Mouse (Mus musculus) heart, embryonic 11.5 days (tissue): ENCODE data around the gene Hhatl. TPM values are rescaled to one million over a fixed set of nuclear protein-coding genes. Genes with fewer than 3 reads are reported as not detected.

Source experiments
- ATAC-seq: fragments of 200-750 bp; cut with Nextera tagmentation; replicated peaks from 2 replicates; pipeline ENCODE4 v1.8.0; 2017; ENCODE audit warnings: moderate library complexity; ENCODE audit not compliant: insufficient number of reproducible peaks, low FRiP score, low TSS enrichment
- H3K27ac ChIP-seq: fragments of 300-500 bp; sonication (generic); 2 replicates; pipeline ENCODE4 v1.5.1; 2014; ENCODE audit warnings: mild to moderate bottlenecking, low read depth, low read length
- H3K27me3 ChIP-seq: fragments of 300-500 bp; sonication (generic); 2 replicates; pipeline ENCODE4 v1.6.1; 2014; ENCODE audit warnings: mild to moderate bottlenecking, low read length, mixed read lengths; ENCODE audit not compliant: control insufficient read depth, insufficient read depth
- H3K36me3 ChIP-seq: fragments of 300-500 bp; sonication (generic); 2 replicates; pipeline ENCODE4 v1.6.1; 2014; ENCODE audit warnings: mild to moderate bottlenecking, low read length, moderate library complexity, mixed read lengths; ENCODE audit not compliant: control insufficient read depth, insufficient read depth
- H3K4me1 ChIP-seq: fragments of 300-500 bp; sonication (generic); 2 replicates; pipeline ENCODE4 v1.6.1; 2014; ENCODE audit warnings: low read length; ENCODE audit not compliant: control insufficient read depth, insufficient read depth
- H3K4me2 ChIP-seq: fragments of 300-500 bp; sonication (generic); 2 replicates; pipeline ENCODE4 v1.6.1; 2014; ENCODE audit warnings: mild to moderate bottlenecking, moderate library complexity
- H3K4me3 ChIP-seq: fragments of 300-500 bp; sonication (generic); 2 replicates; pipeline ENCODE4 v1.5.1; 2014; ENCODE audit warnings: low read depth, low read length
- H3K9ac ChIP-seq: fragments of 300-500 bp; sonication (generic); 2 replicates; pipeline ENCODE4 v1.6.1; 2014; ENCODE audit warnings: mild to moderate bottlenecking, low read depth, low read length, moderate library complexity
- H3K9me3 ChIP-seq: fragments of 300-500 bp; sonication (generic); replicated peaks from 2 replicates; pipeline ENCODE4 v1.6.1; 2016; ENCODE audit warnings: low read length; ENCODE audit not compliant: control insufficient read depth
- WGBS: fragments of 180-500 bp; shearing (Covaris S2); extraction: QIAGEN DNeasy Blood & Tissue Kit; methylation state at CpG from one replicate; pipeline ENCODE4 v1.1.7; 2014; ENCODE audit not compliant: insufficient replicate concordance; 5-methylcytosine and 5-hydroxymethylcytosine counted together
- polyA plus RNA-seq: library from polyadenylated mRNA; unstranded; fragments of >200 nt; fragmentation: Nextera tagmentation; extraction: Ambion mirVana; gene quantifications from 2 replicates; pipeline ENCODE4 v1.2.1, GENCODE M21; 2014

Hhatl gene
- polyA plus RNA-seq, 1 experiment from 2014 or later, result 3.6 TPM

DNA sequence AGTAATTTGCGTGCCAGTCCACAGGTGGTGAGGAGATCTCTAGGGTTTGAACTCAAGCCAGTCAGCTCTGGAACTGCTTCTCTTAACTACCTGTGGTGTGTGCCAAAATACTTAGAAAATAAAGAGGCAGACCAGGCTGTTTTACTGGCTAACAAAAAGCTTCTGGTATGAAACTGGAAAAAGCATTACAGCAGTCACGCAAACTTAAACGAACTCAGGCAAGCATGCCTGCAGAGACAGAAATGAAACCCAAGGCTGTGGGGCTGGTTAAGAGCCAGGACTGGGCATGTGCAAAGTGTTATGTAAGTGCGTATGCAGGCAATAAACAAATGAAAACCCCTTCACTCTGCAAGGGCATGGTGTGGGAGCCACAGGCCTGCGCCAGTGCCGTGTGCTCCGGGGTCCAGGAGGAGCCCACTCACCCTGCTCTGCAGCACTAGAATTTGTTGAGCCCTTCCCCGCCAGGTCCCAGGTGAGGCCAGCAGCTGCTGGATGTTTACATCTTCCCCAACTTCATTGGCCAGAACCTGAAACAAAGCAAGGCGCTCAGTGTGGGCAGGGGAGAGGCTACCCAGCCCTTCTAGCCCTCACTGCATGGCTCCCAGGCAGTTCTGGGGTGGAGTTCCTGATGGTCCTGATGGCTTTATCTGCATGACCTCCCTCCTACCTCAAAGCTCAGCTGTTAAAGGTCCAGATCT, 26.9 kb upstream of the Hhatl start:
- Histone ChIP-seq H3K4me2 (no peak overlapping the region), H3K9ac (no peak overlapping the region)
- WGBS, result 79% methylated on average over 9 of the region's 9 CpGs

GRCm38 (mm10) chr9:121815183-121815582, 22.9 kb upstream of the Hhatl start:
- Histone ChIP-seq H3K27ac (no peak overlapping the region), H3K9me3 (no peaks in the 10 kb centered on the region), H3K9ac (no peak overlapping the region), H3K4me1 (peaks cover 10% of the 10 kb centered on the region), H3K36me3 (no peaks in the 10 kb centered on the region), H3K4me2 (no peak overlapping the region), H3K27me3 (no peaks in the 10 kb centered on the region; the same call in none of the 2 replicates), H3K4me3 (no peak overlapping the region)
- 27% methylated on average over 6 of the region's 6 CpGs for WGBS
- no peak for ATAC-seq

More for the DNA sequence above, 26.9 kb upstream of the Hhatl start:
- Histone ChIP-seq H3K9me3 (no peaks in the 10 kb centered on the region), H3K4me1 (peaks cover 7% of the 10 kb centered on the region), H3K27ac (no peak overlapping the region), H3K27me3 (no peaks in the 10 kb centered on the region; the same call in none of the 2 replicates), H3K36me3 (no peaks in the 10 kb centered on the region), H3K4me3 (no peak overlapping the region)
- no peak for ATAC-seq

DNA sequence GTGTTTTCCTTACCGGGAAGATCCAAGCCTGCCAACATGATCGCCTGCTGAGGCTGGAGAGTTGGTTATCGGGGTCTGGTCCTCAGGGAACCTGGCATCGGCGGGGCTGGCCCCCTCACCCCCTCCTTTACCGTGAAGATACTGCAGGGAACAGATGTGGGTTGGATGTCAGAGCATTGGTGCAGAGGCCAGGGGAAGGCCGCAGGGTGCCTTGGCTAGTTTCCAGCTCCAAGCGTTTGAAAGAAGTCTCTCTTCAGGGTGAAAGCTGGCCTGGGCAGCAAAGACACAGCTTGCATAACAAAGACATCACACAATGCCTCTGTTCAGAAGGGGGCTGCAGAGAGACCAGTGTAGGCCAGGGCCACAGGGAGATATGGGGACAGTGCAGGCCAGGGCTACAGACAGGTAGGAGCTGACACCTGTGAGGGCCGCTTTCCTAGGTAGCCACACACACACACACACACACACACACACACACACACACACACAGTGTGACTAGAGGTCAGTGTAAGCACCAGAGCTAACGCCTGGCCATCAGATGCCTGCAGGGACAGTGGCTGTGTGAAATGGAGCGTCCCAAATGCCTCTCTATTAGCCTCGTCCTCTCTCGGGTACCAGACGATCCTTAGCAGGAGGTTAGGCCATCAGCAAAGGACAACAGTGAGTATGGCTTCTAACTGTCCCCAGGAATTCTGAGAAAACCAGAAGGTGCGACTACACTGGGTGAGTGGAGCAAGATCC, 17.9 kb upstream of the Hhatl start:
- H3K9me3 ChIP-seq, result no peaks in the 10 kb centered on the region
- peaks cover 16% of the 10 kb centered on the region for H3K4me1 ChIP-seq
- H3K27me3 ChIP-seq, result no peaks in the 10 kb centered on the region
- H3K27ac ChIP-seq, result no peak overlapping the region
- H3K4me2 ChIP-seq, result no peak overlapping the region
- no peak overlapping the region for H3K9ac ChIP-seq
- WGBS, result 36% methylated on average over 15 of the region's 15 CpGs
- no peak overlapping the region for H3K4me3 ChIP-seq
- no peak for ATAC-seq
- H3K36me3 ChIP-seq, result no peaks in the 10 kb centered on the region

GRCm38 (mm10) chr9:121808511-121808910, 16.2 kb upstream of the Hhatl start:
- whole genome bisulfite sequencing, result 49% methylated on average over 3 of the region's 3 CpGs
- no peak overlapping the region for H3K4me3 ChIP-seq
- H3K9ac ChIP-seq, result no peak overlapping the region
- H3K9me3 ChIP-seq, result no peaks in the 10 kb centered on the region
- no peak for ATAC-seq
- H3K4me1 ChIP-seq, result peaks cover 19% of the 10 kb centered on the region
- H3K27ac ChIP-seq, result no peak overlapping the region
- H3K36me3 ChIP-seq, result no peaks in the 10 kb centered on the region
- H3K27me3 ChIP-seq, result no peaks in the 10 kb centered on the region
- no peak overlapping the region for H3K4me2 ChIP-seq

GRCm38 (mm10) chr9:121807947-121808346, 15.6 kb upstream of the Hhatl start:
- Histone ChIP-seq H3K4me3 (no peak overlapping the region), H3K27ac (no peak overlapping the region), H3K9me3 (no peaks in the 10 kb centered on the region), H3K4me1 (peaks cover 21% of the 10 kb centered on the region), H3K36me3 (no peaks in the 10 kb centered on the region), H3K4me2 (no peak overlapping the region), H3K27me3 (no peaks in the 10 kb centered on the region), H3K9ac (no peak overlapping the region)
- no peak for ATAC-seq
- WGBS, result 62% methylated on average over 7 of the region's 7 CpGs

DNA sequence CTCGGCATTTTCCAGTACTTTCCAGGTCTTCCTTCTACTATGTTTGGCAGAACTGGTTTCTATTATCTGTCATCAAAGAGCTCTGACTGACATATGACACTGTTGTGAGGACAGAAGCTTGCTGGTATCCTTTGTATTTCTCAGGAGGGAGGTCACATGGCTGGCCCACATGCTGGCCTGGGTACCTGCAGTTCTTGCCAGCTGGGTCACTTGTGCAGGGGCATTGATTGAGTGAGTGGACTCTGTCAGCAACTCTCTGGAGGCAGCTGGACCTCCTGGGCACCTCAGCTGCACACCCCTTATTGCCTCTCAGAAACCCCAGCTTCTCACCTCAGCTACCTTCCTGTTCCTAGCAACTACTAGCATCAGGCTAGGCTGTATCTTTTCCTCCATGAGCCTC, 15.2 kb upstream of the Hhatl start:
- H3K36me3 ChIP-seq, result no peaks in the 10 kb centered on the region
- H3K9ac ChIP-seq, result no peak overlapping the region
- ATAC-seq, result no peak
- no peaks in the 10 kb centered on the region for H3K9me3 ChIP-seq
- peaks cover 24% of the 10 kb centered on the region for H3K4me1 ChIP-seq
- WGBS, result 38% methylated on average over 1 of the region's 1 CpGs
- no peak overlapping the region for H3K27ac ChIP-seq
- no peaks in the 10 kb centered on the region for H3K27me3 ChIP-seq
- no peak overlapping the region for H3K4me2 ChIP-seq
- H3K4me3 ChIP-seq, result no peak overlapping the region

DNA sequence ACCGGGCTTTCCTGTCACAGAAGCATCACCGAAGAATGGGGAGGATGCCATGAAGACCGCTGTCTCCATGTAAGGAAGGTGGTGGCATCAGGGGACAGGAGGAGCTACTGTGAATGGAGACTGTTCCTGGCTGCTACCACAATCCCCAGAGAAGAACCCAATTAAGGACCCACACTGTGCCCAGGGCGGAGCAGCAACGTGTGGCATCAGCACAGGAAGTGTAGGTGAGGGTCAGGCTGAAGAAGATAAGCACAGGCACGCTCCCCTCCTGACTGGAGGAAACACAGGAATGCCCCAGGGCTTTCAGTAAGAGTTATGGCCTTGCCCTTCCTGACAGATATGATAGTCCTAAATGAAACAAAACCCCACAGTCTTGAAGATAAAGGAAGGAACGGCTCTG, 10.4 kb upstream of the Hhatl start:
- Histone ChIP-seq H3K4me2 (no peak overlapping the region), H3K36me3 (no peaks in the 10 kb centered on the region), H3K9ac (no peak overlapping the region), H3K27ac (no peak overlapping the region), H3K9me3 (no peaks in the 10 kb centered on the region), H3K4me3 (no peak overlapping the region), H3K4me1 (peaks cover 11% of the 10 kb centered on the region), H3K27me3 (peaks cover 8% of the 10 kb centered on the region)
- ATAC-seq, result no peak
- WGBS, result 48% methylated on average over 7 of the region's 7 CpGs

DNA sequence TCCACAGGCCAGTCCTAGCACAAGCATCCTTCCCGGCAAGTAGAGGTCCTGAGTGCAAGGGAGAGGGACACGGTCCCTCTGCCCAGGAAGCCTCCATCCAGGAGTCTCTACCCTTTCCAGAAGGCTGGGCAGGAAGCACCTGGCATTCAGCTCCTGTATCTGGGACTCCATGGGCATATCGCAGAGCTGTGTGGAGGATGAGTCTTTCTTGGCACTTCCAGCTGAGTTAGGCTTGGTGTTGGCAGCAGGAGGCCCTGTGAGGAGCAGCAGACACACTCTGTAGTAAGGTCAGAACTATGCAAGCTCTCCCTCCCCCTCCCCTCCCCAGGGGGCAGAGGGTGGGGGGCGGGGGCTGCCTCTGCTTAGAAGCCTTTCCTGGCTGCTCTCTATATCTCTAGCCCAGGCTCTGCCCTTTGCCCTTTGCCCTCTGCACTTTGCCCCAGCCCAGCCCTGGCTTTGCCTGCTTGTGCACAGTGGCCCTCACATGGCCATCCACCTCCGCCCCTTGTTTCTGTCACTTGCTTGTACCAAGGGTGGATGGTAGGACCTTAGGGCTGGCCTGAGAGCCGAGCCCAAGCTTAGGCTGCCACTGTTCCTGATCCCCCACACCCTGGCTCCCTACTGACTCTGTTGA, 6.7 kb upstream of the Hhatl start:
- Histone ChIP-seq H3K36me3 (no peaks in the 10 kb centered on the region), H3K9ac (no peak overlapping the region), H3K4me3 (no peak overlapping the region), H3K27me3 (peaks cover 15% of the 10 kb centered on the region), H3K4me2 (no peak overlapping the region), H3K9me3 (no peaks in the 10 kb centered on the region), H3K4me1 (peaks cover 10% of the 10 kb centered on the region), H3K27ac (no peak overlapping the region)
- ATAC-seq, result no peak
- 39% methylated on average over 6 of the region's 6 CpGs for WGBS
